Mouse (Mus musculus) heart, postnatal 0 days (tissue): ENCODE measurements around the gene Lima1.

ENCODE experiments used
- CTCF ChIP-seq: IDR thresholded peaks from 2 replicates; pipeline ENCODE4 v1.5.1; 2016; ENCODE audit warnings: antibody characterized with exemption, control low read depth, low read depth
- EP300 ChIP-seq: IDR thresholded peaks from 2 replicates; pipeline ENCODE4 v1.6.1; 2016; ENCODE audit warnings: antibody characterized with exemption, low read depth

DNA sequence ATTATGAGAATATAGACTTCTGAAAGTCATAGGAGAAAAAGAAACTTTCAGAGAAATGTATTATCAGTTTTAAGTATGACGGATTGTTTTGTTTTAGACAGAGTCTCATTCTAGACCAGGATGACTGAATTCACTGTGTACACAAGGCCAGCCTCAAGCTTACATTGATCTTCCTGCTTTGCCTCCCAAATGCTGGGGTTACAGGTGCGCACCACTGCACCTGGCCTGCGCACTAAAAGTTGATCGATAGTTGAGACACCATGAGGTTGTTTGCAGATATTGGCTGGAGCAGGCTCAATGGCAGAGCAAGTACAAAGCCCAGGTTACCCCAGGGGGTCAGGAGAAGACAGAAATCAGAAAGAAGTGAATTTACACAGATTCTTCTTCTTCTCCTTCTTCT is 36.5 kb upstream of the Lima1 start:
- TF ChIP-seq EP300: no peak
- no peak for TF ChIP-seq CTCF
